Mouse (Mus musculus) left cerebral cortex, postnatal 14 days (tissue): Measurements from ENCODE around the gene Zfp711. TPM values are rescaled to one million over a fixed set of nuclear protein-coding genes. Genes with fewer than 3 reads are reported as not detected.

Experiments used
- DNase-seq, 2 experiments: peaks; one replicate each; pipeline ENCODE4 v3.0.0; 2021 to 2022; ENCODE audit warnings: low spot score in 2 of 2, mixed read lengths in 1 of 2
- intact Hi-C: fragments of 180-260 bp; cut with DNase I; formaldehyde crosslinking; loops from one replicate; pipeline ENCODE4 v1.15.1; 2025
- long read RNA-seq, 2 experiments: library from polyadenylated mRNA; stranded (forward); transcript quantifications; one replicate each; pipeline ENCODE4 v2.0.0; 2021
- total RNA-seq, 2 experiments: library from RNA; stranded (reverse); gene quantifications; 2 replicates each; pipeline ENCODE4 v1.2.3; 2021

Gene Zfp711
- 10 to 100 TPM; 14.3 to 15.1 TPM for total RNA-seq
- long read RNA-seq, experiment 1, partial matches to known transcripts, result 0 of 16 reads
- long read RNA-seq, experiment 1, other reads (novel, unspliced or antisense), result 16 of 16 reads
- long read RNA-seq, experiment 2, partial matches to known transcripts, result 2 of 15 reads
- long read RNA-seq, experiment 2, other reads (novel, unspliced or antisense), result 13 of 15 reads

DNA sequence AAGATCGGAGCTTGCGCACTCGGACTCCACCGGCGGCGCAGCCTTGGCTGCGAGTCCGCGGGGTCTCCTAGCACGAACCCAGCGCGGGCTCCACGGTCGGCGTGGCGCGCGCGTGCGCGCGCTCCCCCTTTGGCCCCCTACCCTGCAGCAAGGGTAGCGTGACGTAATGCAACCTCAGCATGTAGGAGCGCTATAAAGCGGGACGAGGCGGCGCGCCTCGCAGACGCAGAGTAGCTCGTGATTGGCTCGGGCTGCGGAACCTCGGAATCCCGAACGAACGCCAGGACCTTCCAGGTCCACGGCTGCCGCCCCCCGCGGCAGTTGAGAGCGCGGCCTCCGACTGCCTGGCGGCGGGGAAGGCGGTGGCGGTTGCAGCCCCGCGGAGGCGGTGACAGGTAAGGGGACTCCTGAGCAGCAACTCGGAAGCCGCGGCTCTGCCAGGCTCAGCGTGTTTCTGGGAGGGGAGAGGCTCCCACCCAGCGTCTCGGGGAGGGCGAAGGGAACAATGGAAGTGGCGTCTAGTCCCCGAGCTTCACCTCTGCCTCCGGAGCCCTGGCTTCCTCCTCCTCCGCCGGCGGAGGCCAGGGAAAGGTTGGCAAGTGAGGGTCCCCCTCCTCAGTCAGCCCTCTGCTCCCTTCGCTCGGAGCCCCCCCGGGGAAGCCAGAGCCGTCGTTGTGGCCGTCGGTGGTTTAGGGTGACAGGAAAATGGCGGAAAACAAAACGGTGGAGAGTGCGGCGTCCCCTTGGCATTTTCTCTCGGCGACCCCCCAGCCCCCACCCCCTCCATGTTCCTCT is at the start of gene Zfp711:
Zfp711 (plus strand) TSS at position 16 of the 795 bp plus-strand sequence.
- intact Hi-C loops, result no loop called here
- peak; percentile 71 to 83 for DNase-seq

DNA sequence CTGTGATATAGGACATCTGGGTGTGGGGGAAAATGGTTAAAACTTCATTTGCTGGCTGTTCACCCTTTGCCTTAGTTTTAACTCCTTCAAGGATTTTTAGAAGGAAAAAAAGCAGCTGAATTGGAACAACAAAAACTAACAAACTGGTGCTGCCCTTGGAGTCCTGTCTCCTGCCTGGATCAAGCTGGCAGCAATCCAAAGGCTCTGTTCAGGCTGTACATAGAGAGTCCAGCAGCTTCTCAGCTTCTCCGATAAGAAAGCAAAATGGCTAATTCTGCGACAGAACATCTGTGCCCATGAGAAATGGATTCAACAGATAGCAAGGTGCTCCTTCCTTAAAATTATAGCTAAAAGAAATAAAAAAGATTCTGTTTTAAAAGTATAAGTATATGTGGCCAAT is 32.6 kb upstream of the Zfp711 start:
- intact Hi-C loops, result no loop called here
- peak in 1 of 2 experiments; percentile 1 for DNase-seq

DNA sequence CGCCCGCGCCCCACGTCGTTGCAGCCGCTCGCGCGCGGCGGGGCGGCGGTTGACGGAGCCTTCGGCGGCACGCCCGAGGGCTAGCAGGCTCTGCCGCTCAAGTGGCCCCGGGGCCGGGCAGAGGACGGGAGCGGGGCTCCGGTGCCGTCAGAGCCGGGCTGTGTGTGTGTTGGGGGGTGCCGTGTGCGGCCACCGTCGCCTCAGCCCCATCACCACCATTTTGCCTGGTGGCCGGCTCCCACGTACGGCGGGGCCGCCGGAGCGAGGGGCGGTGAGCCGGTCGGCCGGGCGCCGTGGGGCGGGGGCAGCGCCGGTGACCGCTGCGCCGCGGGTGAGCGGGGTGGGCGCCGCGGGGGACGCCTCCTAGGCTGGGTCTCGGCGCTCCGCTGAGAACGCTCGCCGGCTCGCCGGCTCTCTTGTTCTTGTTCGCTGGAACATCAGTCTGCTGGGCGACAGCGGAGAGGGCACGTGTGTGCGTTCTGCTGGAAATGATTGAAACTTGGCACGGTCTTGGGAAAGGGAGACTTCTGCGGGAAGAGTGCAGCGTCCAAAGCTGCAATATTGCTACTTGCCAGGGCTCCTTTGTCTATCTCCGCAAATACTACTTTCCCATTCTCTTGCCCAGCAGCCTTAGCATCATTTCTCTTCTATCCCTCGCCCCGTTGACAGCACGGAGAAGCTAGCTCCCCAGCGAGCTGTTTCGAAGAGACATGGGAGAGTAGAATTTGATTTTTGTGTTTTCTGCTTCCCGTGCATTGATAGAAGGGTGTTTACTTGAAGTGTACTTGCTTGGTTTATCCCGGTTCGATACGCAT is 1.2 kb downstream of the Zfp711 start:
- intact Hi-C loops, result no loop called here
- peak; percentile 8 to 21 for DNase-seq

DNA sequence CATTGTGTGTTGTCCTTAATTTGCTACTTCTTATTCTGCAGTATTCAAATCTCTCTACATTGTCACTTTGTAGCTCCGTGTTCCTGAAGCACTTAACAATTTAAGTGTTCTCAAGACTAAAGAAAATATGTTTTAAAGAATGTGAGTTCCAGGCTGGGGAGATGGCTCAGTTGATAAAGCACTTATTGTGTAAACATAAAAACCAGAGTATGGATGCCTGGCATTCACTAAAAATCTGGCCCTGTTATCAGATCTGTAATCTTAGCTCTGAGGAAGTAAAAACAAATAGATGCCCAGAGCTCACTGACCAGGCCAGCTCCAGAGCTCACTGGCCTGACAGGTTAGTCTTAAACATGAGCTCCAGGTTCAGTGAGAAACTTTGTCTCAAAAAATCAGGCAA is 75.2 kb downstream of the Zfp711 start:
- intact Hi-C loops, result no loop called here
- DNase-seq, result no peak

DNA sequence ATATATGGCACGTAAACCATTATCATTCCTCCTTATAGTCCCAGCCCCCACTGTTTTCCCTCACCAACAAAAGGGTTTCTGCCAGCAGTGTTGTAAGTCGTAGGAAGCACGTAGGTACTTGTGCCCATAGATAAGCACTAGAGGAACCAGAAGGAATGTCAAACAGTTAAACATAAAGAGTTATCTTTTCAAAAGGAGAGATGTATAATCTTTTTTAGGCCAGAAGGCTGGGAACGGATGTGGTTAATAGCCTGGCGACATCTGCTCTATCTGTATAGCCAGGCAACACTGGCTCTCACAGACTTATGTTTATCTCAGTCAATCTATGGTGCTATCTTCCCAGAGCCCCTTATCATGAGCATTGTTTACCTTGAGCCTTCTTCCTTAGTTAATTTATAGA is 80.3 kb downstream of the Zfp711 start:
- DNase-seq, result no peak

More for the DNA sequence above, 80.3 kb downstream of the Zfp711 start:
- intact Hi-C loops, result no loop called here

Other genes with a start within 250 kb of the Zfp711 start
- not detected for gene Satl1, start 193.7 kb upstream of the Zfp711 start, total RNA-seq
- not detected for gene 2010106E10Rik, start 105.3 kb upstream of the Zfp711 start, total RNA-seq
- not detected for gene Pof1b, start 98.1 kb downstream of the Zfp711 start, total RNA-seq